Mouse (Mus musculus): ENCODE measurements around the gene Cttnbp2.

DNA sequence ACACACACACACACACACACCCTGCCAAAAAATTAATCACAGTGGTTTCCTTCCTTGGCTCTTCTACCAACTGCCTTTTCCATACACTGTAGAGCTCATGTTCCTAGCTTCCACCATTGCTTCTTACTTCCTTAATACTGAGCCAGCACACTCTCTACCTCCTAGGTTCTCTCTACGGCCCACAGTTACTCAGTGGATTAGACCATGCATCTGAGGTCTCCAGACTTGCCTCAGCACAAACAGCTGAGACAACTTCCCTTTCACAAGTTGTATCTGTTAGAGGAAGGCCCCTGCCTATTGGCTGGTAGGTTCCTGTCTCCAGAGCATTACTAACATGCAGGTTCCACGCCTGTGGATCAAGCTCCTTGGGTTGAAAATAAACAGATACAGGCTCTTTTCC is 45.4 kb downstream of the Cttnbp2 start:
- no peak for TF ChIP-seq CTCF (conservative IDR thresholded peaks at IDR 0.05; ENCODE audit: insufficient read depth, insufficient read length, low read depth, low read length)
- TF ChIP-seq POLR2A (IDR thresholded peaks at IDR 0.05; ENCODE audit: low read depth, low read length), result no peak

Data from kidney, adult 2 months (tissue).